Mouse (Mus musculus) right cerebral cortex, adult 2 months (tissue): Measurements from ENCODE around the gene Wdr66.
"Not testable (repeated sequence)": the region's sequence is repeated elsewhere in the genome, so short reads cannot be mapped to it uniquely, and the experiment has no call there.

Experiments
- DNase-seq, 2 experiments: peaks; one replicate each; pipeline ENCODE4 v3.0.0; 2021 to 2022; ENCODE audit warnings: low spot score in 2 of 2

Gene Wdr66

GRCm38 (mm10) chr5:123251834-123252233 lies at the start of gene Wdr66:
Gene Wdr66, plus strand, starts transcription at chr5:123252102.
- DNase-seq, result peak; percentile 94 to 96

- not testable (repeated sequence) for DNase-seq
Observed at GRCm38 (mm10) chr5:123202771-123203170, 49.1 kb upstream of the Wdr66 start.

DNA sequence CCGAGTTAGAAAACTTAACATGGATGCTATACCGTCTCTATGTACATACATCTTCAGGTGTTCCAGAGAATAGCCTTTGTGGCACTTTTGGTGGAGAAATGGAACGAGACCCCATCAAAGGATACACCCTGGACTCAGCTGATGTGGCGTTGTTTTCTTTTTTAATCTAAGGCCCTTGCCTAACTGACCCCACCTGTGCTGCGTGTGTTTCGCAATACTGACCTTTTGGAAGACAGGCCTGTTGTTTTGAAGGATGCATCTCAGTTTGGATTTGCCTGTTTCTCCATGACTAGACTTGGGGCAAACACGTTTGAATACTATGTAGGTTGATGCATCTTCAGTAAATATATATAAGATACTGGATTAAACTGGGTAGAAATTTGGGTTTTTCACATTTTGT lies 48.3 kb upstream of the Wdr66 start:
- DNase-seq, result not testable (repeated sequence)

GRCm38 (mm10) chr5:123222346-123223050 lies 29.4 kb upstream of the Wdr66 start:
- DNase-seq, result not testable (repeated sequence)

- no peak for DNase-seq
Observed at GRCm38 (mm10) chr5:123223051-123223410, 28.9 kb upstream of the Wdr66 start.

- DNase-seq, result not testable (repeated sequence)
Observed at GRCm38 (mm10) chr5:123223861-123224260, 28.0 kb upstream of the Wdr66 start.

GRCm38 (mm10) chr5:123226851-123227250 lies 25.1 kb upstream of the Wdr66 start:
- DNase-seq, result no peak

DNA sequence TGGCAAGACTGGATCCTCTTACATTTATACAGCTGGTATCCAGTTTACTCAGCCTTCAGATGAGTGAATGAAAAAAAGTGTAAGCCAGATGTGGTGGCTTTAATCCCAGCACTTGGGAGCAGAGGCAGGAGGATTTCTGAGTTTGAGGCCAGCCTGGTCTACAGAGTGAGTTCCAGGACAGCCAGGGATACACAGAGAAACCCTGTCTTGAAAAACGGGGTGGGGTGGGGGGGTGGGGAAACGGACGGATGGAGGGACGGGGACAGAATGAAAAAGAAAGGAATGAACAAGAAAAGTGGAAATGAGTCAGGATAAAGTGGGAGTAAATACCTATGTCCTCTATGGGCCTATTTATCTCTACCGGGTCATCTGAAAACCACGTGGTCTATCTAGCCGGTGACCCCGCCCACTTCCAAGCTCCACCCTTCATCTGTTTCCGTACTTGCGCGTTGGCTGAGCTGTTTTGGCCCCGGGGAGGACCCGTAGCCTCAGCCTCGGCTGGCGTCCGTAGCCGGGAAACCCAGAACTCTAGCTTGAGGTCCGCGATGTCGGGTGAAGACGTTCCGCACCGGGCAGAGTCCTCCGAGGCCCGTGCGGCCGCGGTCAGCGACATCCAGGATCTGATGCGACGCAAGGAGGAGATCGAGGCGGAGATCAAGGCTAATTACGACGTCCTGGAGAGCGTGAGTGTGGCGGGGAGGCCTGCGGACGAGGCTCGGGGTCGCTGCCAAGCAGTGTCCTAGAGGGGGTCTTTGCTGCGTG lies 24.0 kb upstream of the Wdr66 start:
- peak; percentile 98 to 99 for DNase-seq

DNA sequence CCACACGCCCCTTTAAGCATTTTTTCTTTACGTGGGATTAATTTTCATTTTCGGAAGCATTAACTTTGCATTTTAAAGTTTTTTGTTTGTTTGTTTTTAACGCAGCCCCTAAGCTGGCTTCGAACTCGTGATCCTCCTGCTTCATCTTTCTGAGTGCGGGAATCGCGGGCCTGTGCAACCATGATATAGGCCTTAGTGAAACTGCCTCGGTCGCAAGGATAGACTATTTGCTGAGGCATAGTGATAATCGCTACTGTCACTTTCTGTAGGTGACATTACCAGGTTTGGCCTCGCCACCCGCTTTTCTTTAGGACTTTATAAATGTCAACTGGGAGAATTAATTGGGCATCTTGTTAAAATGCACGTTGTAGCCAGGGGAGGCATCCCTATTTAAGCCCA lies 23.4 kb upstream of the Wdr66 start:
- DNase-seq, result no peak

- DNase-seq, result no peak
Observed at GRCm38 (mm10) chr5:123229296-123229695, 22.6 kb upstream of the Wdr66 start.

- DNase-seq, result no peak
Observed at GRCm38 (mm10) chr5:123232180-123232579, 19.7 kb upstream of the Wdr66 start.

- peak; percentile 43 to 48 for DNase-seq
Observed at GRCm38 (mm10) chr5:123235731-123236130, 16.2 kb upstream of the Wdr66 start.

- DNase-seq, result peak; percentile 69 to 70
Observed at GRCm38 (mm10) chr5:123236426-123236825, 15.5 kb upstream of the Wdr66 start.

DNA sequence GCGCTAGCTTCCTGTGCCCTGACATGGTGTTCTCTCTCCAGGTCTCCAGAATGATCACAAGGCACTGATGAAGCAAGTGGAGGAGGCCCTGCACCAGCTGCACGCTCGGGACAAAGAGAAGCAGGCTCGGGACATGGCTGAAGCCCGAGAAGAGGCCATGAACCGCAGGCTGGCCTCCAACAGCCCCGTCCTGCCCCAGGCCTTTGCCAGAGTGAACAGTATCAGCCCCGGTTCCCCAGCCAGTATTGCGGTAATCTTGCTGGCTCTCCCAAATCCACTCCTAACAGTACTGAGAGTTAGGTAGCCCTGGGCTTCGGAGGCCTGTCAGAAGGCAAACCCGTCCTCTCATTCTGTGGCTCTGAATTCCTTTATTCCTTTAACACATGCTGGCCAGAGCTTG lies 12.4 kb upstream of the Wdr66 start:
- no peak for DNase-seq

GRCm38 (mm10) chr5:123245518-123245917 lies 6.4 kb upstream of the Wdr66 start:
- DNase-seq, result peak; percentile 42 to 55

GRCm38 (mm10) chr5:123251390-123251789 lies 512 bp upstream of the Wdr66 start:
- DNase-seq, result no peak

- peak; percentile 84 to 86 for DNase-seq
Observed at GRCm38 (mm10) chr5:123256841-123257755, 5.2 kb downstream of the Wdr66 start.

DNA sequence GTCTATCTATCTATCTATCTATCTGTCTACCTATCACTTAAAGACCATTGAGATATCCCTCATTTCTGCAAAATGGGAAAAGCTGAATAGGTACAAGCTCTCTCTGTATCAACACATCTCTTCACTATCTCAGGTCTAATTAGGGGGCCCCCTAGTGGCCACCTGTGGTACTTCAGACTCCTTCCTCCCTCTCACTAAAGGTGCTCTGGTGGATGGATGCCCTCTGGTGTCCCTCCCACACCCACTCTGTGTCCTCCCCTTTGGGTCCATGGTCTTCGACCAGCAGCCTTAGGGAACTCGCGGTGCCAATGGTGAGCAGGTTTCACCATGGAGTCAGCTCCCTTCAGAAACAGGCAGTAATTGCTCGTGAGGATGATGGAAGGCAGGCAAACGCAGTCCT lies 7.1 kb downstream of the Wdr66 start:
- DNase-seq, result peak; percentile 65 to 67

DNA sequence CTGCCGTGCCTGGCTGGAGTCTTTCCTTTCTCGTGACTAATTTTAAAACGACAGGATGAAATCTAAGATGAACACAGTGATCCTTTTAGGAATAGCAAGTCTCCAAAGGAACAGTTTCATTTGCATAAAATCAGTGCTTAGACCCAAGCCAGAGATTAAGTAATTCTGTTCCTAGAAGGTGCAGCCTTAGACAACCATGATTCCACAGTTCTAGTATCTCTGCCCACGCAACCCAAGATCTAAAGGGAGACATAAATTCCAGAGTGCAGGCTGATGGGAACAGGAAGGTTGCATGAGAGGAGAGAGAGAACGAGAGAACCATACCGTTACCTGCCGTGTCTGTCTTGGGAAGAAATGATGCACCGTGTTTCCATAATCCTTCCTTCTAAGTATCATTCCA lies 8.8 kb downstream of the Wdr66 start:
- DNase-seq, result peak in 1 of 2 experiments; percentile 26

DNA sequence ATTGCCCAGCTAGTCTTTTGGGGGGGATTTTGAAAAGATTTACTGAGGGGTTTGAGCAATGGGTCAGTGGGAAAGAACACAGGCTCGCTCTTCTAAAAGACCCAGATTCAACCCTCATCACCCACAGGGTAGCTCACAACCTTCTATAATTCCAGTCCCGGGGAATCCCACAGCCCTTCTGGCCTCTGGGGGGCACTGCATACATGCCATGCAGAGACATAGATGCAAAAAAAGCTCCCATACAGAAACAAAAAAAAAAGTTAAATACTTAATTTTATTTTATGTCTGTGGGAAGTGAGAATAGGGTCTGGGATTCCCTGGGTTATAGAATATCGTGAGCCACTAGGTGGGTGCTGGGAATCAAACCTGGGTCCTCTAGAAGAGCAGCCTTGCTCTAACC lies 15.0 kb downstream of the Wdr66 start:
- DNase-seq, result no peak

- DNase-seq, result no peak
Observed at GRCm38 (mm10) chr5:123268477-123269474, 16.9 kb downstream of the Wdr66 start.
